Mouse (Mus musculus) ES-E14 (cell line): ENCODE data around the gene Ltbp1. TPM values are rescaled to one million over a fixed set of nuclear protein-coding genes. Genes with fewer than 3 reads are reported as not detected.

ENCODE experiments used
- DNase-seq: peaks from one replicate; pipeline ENCODE4 v3.0.0-alpha.2; 2013; ENCODE audit warnings: low read depth, low spot score
- H3K27ac ChIP-seq: 2 replicates; pipeline ENCODE4 v1.5.1; 2012; ENCODE audit warnings: low read depth, mild to moderate bottlenecking, low read length, moderate library complexity, mixed read lengths; ENCODE audit not compliant: poor library complexity, insufficient read depth, severe bottlenecking
- H3K36me3 ChIP-seq: 2 replicates; pipeline ENCODE4 v1.6.1; 2012; ENCODE audit warnings: mild to moderate bottlenecking, low read length, moderate library complexity, mixed read lengths; ENCODE audit not compliant: control insufficient read depth, poor library complexity, insufficient read depth, severe bottlenecking
- H3K4me1 ChIP-seq, 2 experiments: fragments of 150-350 bp in 1 of 2; sonication (generic) in 1 of 2; 2 replicates each; pipeline ENCODE4 v1.6.1; 2012; ENCODE audit warnings: low read length in 2 of 2, mild to moderate bottlenecking in 1 of 2, mixed read lengths in 1 of 2; ENCODE audit not compliant: control insufficient read depth in 2 of 2, insufficient read depth in 2 of 2, poor library complexity in 1 of 2
- H3K4me3 ChIP-seq, 2 experiments: fragments of 150-350 bp in 1 of 2; sonication (generic) in 1 of 2; 2 replicates each; pipeline ENCODE4 v1.5.1; 2012; ENCODE audit warnings: low read length in 2 of 2, low read depth in 1 of 2, mild to moderate bottlenecking in 1 of 2, mixed read lengths in 1 of 2; ENCODE audit not compliant: insufficient read depth in 1 of 2, poor library complexity in 1 of 2, severe bottlenecking in 1 of 2
- H3K9ac ChIP-seq: 2 replicates; pipeline ENCODE4 v1.6.1; 2012; ENCODE audit warnings: low read depth, mild to moderate bottlenecking, low read length, mixed read lengths; ENCODE audit not compliant: poor library complexity, insufficient read depth, severe bottlenecking
- H3K9me3 ChIP-seq: fragments of 150-350 bp; sonication (generic); 2 replicates; pipeline ENCODE4 v1.6.1; 2012; ENCODE audit warnings: low read depth, mild to moderate bottlenecking, low read length; ENCODE audit not compliant: control insufficient read depth, insufficient read depth
- CHD2 ChIP-seq: IDR thresholded peaks from 2 replicates; pipeline ENCODE4 v1.6.1; 2014; ENCODE audit warnings: mild to moderate bottlenecking, low read depth, low read length, inconsistent platforms
- HCFC1 ChIP-seq: IDR thresholded peaks from 2 replicates; pipeline ENCODE4 v1.6.1; 2012; ENCODE audit warnings: low read length, inconsistent platforms, borderline replicate concordance; ENCODE audit not compliant: insufficient read depth
- MAFK ChIP-seq: IDR thresholded peaks from 2 replicates; pipeline ENCODE4 v1.6.1; 2014; ENCODE audit warnings: mild to moderate bottlenecking, low read depth, low read length, inconsistent platforms; ENCODE audit not compliant: insufficient read depth
- ZC3H11A ChIP-seq: IDR thresholded peaks from 2 replicates; pipeline ENCODE4 v1.6.1; 2012; ENCODE audit warnings: low read depth, mild to moderate bottlenecking, inconsistent platforms, low read length, borderline replicate concordance
- ZNF384 ChIP-seq: IDR thresholded peaks from 2 replicates; pipeline ENCODE4 v1.6.1; 2012; ENCODE audit warnings: low read depth, low read length, inconsistent platforms
- in situ Hi-C, 2 experiments: fragments of 600-800 bp; cut with MboI; formaldehyde crosslinking; loops; one replicate each; pipeline ENCODE4 v1.15.1; 2025; ENCODE audit warnings: low sequenced_read_pairs in 2 of 2, inconsistent platforms in 1 of 2; ENCODE audit not compliant: unreplicated experiment in 2 of 2
- total RNA-seq: library from RNA; depleted of rRNA; stranded (reverse); fragments of 300-350 nt; gene quantifications from 2 replicates; pipeline ENCODE4 v1.2.3, GENCODE M21; 2012

The Ltbp1 gene
- total RNA-seq, 1 experiment: 25.2 TPM

GRCm38 (mm10) chr17:75161931-75162330 lies 156.6 kb downstream of the Ltbp1 start:
- in situ Hi-C loops: no loop called here
- Histone ChIP-seq H3K4me3 (no peak overlapping the region), H3K36me3 (no peaks in the 10 kb centered on the region), H3K9ac (no peak overlapping the region), H3K27ac (no peak overlapping the region), H3K9me3 (no peaks in the 10 kb centered on the region), H3K4me1 (no peaks in the 10 kb centered on the region)
- DNase-seq: no peak
- TF ChIP-seq ZNF384 (no peak), HCFC1 (no peak), MAFK (no peak), ZC3H11A (no peak), CHD2 (no peak)

GRCm38 (mm10) chr17:75164566-75164965 lies 159.2 kb downstream of the Ltbp1 start:
- Histone ChIP-seq H3K4me3 (no peak overlapping the region), H3K36me3 (no peaks in the 10 kb centered on the region), H3K27ac (no peak overlapping the region), H3K4me1 (no peaks in the 10 kb centered on the region), H3K9ac (no peak overlapping the region), H3K9me3 (no peaks in the 10 kb centered on the region)
- in situ Hi-C loops: no loop called here
- TF ChIP-seq HCFC1: no peak
- no peak for TF ChIP-seq MAFK
- TF ChIP-seq ZNF384: no peak
- TF ChIP-seq CHD2: no peak
- TF ChIP-seq ZC3H11A: no peak
- no peak for DNase-seq

DNA sequence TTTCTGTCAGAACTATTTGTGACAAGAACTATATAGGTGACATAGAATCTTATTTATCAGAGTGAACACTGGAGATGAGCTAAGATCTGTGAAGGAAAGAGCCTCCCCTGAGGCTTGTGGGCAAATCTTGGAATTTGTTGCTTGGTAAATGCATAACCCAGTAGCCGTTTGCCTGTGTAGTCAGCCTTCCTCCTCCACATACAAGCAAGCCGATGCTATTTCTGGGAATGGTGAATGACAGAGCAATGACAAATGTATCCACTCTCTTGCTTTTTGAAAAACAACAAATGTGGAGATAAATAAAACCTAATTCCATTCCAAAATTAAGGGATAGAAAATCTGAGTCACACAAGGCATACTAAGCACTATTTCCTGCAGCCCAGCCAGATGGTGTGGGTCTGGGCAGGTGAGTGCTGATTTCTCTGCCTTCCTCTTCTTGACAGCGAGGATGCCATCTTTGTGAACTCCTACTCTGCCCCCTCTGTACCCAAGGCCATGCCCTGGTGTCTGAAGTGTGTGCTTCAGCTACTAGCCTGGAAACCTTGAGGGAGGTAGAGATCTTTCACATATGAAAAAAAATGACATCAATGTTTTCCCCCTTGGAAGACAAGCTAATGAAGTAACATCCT lies 163.3 kb downstream of the Ltbp1 start:
- in situ Hi-C loops: no loop called here
- DNase-seq: no peak
- Histone ChIP-seq H3K9ac (no peak overlapping the region), H3K4me1 (peaks cover 0 to 3% of the 10 kb centered on the region in 2 experiments; a peak in 1 of 4 replicates), H3K4me3 (no peak overlapping the region), H3K9me3 (no peaks in the 10 kb centered on the region), H3K36me3 (no peaks in the 10 kb centered on the region), H3K27ac (no peak overlapping the region)
- no peak for TF ChIP-seq HCFC1
- TF ChIP-seq CHD2: no peak
- TF ChIP-seq ZC3H11A: no peak
- no peak for TF ChIP-seq MAFK
- no peak for TF ChIP-seq ZNF384

DNA sequence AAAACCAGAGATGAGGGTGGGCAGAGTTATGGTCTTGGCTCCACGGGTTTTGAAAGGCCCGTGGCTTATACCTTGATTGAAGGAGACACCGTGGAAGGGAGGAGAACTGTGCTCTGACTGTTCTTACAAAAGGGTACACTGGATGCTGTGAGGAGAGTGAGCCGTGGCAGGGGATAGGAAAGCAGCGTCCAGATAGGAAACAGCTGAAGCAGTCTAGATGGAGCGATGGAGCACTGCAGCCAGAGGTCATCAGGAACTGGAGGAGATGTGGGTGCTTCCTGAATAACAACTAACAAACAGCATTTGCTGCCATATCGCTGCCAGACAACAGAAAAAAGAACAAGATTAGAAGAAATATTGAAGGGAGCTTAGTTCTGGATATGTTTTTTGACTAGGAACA lies 166.3 kb downstream of the Ltbp1 start:
- Histone ChIP-seq H3K36me3 (no peaks in the 10 kb centered on the region), H3K4me3 (no peak overlapping the region), H3K27ac (no peak overlapping the region), H3K9ac (no peak overlapping the region), H3K4me1 (peaks cover 0 to 3% of the 10 kb centered on the region in 2 experiments; a peak in 1 of 4 replicates), H3K9me3 (no peaks in the 10 kb centered on the region)
- in situ Hi-C loops: no loop called here
- DNase-seq: no peak
- no peak for TF ChIP-seq CHD2
- TF ChIP-seq MAFK: no peak
- TF ChIP-seq HCFC1: no peak
- TF ChIP-seq ZC3H11A: no peak
- no peak for TF ChIP-seq ZNF384
